Mouse (Mus musculus) heart, postnatal 0 days (tissue): ENCODE results near the gene Ifit3.

Experiments used
- CTCF ChIP-seq: IDR thresholded peaks from 2 replicates; pipeline ENCODE4 v1.5.1; 2016; ENCODE audit warnings: antibody characterized with exemption, control low read depth, low read depth
- EP300 ChIP-seq: IDR thresholded peaks from 2 replicates; pipeline ENCODE4 v1.6.1; 2016; ENCODE audit warnings: antibody characterized with exemption, low read depth

DNA sequence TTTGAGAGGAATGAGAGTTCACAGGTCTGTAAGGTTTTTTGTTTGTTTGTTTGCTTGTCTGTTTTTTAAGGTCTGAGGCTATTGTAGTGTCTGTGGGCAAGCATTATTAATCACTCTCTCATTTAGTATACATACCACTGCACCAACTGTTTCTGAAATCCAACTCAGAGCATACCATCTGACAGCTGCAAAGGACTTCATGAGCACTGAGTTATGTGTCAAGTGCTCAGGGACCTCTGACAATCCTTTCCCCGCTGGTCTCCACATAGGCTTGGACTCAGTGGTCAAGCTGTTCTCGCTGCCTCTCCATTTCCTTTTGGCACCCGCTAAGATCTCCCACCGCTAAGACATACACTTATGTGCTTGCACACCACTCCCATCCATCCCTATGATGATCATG is 37.1 kb upstream of the Ifit3 start:
- TF ChIP-seq CTCF (no peak), EP300 (no peak)
